Mouse (Mus musculus) granulocyte monocyte progenitor cell, adult 5-6 weeks (primary cell): ENCODE measurements around the gene Runx3. TPM values are rescaled to one million over a fixed set of nuclear protein-coding genes. Genes with fewer than 3 reads are reported as not detected.

Source experiments
- ATAC-seq: replicated peaks from 2 replicates; pipeline ENCODE4 v1.8.0; 2016; ENCODE audit warnings: mild to moderate bottlenecking, moderate TSS enrichment, inconsistent platforms; ENCODE audit not compliant: poor library complexity, severe bottlenecking
- total RNA-seq, 2 experiments: library from RNA; stranded (forward) in 1 of 2; stranded (reverse) in 1 of 2; fragments of 200-712, 200-1000 nt in 1 of 2; fragments of >200 nt in 1 of 2; fragmentation: Nextera tagmentation in 1 of 2; gene quantifications; 2 replicates each; pipeline ENCODE4 v1.2.3; 2014 to 2017

Gene Runx3
- total RNA-seq, 2 experiments from 2014 or later: 7.2 to 45.8 TPM

DNA sequence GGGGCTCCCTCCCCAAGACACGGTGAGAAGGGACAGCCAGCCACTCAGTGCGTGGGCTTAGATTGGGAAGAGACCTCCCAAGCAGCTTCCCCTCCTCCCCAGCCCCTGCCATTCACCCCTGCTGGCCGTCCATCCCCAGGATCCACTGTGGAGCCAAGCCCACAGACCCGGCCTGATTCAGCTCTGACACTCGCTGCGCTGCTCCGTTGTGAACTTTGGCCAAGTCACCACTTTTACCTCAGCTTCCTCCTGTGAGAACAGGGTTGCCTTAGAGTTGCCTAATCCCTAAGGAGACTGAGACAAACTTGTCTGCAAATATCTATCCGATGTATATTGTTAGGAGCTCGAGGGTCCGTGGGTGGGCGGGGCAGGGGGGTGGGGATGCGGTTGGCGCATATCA lies 21.3 kb downstream of the Runx3 start:
- peak; percentile 68 for ATAC-seq

GRCm38 (mm10) chr4:135146734-135147133 lies 26.3 kb downstream of the Runx3 start:
- ATAC-seq: no peak

- ATAC-seq: no peak
Measured at GRCm38 (mm10) chr4:135148660-135149059, 28.2 kb downstream of the Runx3 start.

DNA sequence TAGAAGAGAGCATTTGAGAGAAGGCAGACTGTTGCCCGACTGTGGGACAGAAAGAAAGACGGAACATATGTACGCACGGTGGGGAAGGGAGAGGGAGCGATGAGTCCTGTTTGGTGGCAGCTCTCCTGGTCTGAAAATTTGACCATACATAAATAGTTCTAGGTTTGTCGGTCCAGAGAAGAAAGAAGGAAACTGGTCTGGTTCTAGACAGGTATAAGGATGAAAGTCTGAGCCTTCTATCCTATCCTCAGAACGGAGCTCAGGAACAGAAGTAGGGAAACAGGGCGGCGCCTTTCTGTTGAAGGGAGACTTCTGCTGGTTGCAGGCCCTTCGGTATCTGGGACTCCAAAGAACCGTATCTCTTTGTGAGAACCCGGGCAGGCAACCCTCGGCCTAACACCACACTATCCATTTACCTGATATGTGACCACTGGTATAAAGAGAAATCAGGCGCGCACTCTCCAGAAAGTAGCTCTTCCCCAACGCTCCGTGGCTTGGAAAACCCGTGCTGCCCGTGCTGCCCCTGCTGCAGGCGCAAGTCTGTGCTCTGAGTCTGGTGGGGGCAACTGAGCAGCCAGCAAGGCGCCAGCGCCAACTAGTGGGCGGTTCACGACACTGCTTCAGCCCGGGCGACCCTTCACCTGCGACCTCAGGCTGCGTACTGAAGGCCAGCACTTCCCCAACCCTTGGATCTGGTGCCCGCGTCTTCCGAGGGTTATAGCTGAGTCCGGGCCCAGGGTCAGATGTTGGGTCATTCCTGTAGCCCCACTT lies 29.8 kb downstream of the Runx3 start:
- peak; percentile 65 for ATAC-seq

DNA sequence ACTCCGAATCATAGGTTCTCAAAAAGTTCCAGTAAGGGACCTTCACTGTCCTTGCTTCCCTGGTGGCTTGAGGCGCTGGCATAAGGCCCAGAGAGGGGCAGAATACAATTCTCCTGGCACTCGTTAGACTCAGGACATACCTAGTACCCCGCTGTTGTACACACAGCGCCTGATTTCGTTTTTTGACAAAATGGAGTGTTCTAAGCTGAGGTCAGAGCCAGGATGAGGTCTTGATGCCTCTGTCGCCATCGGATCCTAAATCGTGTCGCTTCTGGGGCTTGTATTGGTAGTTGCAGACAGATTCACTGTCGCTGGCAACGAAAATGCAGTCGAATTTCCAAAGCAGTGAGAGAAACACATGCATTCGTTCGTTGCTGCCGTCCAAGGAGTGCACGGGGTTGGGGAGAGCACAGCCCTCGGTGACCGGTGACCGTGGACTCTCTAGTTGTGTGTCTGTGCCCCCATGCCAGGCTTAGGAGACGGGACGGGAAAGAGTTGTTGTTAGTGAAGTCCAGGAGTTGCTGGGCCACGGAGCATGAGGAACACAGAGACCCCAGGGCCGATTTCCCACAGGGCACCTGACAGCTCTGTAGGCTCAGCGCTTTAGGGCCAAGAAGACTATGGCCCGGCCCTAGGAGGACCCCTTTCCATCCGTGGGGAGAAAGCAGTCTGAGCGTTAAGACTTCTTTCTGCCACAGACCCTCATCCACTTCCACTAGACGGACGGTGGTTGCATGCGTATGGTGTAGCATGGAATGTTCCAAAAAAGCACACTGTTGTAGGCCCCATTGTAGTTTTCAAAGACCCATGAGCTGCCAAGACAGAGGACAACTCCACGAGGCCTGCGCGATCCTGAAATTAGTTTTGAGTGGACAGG lies 30.9 kb downstream of the Runx3 start:
- no peak for ATAC-seq

DNA sequence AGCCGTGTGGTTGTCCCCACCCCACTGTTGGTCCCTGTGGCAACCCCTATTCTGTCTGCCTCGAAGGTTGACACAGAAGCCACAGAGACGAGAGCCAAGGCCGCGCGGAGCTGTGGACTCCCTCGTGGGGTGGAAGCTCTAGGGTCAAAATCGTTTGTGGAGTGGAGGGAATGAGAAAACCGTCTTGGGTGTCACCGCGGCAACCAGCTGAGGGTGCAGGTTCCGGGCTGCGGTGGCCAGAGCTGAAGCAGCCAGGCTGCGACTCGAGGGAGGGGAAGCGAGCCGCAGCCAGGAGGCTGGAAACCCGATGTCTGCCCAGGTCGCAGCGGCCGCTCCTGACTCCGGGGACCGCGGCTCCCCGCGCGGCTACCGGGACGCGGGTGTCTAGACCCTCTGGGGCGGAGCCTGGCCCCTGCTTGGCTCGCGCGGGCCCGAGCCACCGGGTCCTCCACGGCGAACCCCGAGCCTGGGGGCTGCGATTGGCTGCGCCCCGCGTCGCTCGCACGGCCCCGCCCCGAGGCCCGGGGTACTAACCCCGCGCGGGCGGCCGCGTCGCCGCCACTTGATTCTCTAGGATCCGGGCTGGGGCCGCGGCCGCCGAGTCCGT lies 31.6 kb downstream of the Runx3 start:
- ATAC-seq: peak; percentile 61

- peak; percentile 40 for ATAC-seq
Measured at GRCm38 (mm10) chr4:135152834-135153259, 32.4 kb downstream of the Runx3 start.

- peak; percentile 26 for ATAC-seq
Measured at GRCm38 (mm10) chr4:135153260-135154088, 33.0 kb downstream of the Runx3 start.

DNA sequence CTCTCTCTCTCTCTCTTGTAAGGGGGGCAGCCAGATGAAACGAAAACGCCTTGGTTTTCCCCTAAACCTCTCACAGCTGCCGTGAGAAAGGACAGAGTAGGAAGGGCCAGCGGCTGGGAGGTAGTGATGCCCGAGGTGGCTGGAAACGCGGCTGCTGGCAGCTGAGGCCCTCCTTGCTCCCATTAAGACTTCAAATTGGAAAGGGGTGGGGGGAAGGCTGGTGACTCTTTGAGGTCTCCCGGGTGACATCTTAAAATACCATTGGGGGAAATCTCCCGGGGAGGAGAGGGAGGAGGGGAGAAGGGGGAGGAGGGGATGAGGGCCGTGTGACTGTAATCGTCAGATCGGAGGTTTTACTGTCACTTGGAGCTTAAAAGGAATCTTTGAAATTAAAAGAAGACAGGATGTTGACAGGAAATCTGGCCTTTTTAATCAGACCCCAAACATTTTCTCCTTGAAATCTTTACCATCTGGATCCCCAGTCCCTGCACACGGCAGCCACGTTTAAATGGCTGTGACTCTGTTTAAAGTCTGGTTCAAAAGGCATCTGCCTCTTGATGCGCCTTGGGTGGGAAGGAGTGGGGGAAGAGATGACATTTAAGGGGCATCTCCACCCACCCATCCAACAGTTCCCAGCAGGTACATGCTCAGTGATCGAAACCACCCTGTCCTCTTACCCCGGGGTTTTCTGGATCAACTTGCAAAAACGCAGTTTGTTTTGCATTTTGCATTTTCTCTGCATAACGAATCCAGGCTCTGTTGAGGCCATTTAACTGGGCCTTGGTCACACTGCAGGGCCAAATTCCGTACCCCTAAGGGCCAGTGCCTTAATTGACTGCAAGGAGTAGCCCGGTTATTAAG lies 33.9 kb downstream of the Runx3 start:
- ATAC-seq: no peak

DNA sequence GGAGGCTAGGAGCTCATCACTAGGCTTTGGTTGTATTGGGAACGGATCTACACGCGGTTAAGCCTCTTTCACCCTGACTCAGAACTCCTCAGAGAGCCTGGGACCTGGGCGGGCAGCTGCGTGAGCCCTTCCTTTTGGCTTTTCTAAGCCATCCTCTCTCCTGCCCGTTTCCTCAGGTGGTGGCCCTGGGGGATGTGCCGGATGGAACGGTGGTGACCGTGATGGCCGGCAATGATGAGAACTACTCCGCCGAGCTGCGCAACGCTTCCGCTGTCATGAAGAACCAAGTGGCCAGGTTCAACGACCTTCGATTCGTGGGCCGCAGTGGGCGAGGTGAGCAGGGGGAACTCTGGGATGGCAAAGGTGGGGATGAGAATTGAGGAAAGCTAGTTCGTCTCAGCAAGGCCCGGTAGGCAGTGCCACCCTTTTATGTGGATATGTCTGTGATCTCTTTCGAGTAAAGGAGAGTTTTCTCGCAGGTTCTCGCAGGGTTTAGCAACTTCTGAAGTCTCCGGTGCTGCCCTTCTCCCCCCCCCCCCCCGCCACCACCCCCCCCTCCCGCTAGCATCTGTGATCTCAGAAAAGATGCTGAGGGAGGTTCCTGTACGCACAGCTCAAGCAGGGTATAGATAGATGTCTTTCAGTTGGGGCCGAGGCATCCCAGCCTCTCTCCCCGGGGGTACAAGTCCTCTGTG lies 34.8 kb downstream of the Runx3 start:
- ATAC-seq: no peak

DNA sequence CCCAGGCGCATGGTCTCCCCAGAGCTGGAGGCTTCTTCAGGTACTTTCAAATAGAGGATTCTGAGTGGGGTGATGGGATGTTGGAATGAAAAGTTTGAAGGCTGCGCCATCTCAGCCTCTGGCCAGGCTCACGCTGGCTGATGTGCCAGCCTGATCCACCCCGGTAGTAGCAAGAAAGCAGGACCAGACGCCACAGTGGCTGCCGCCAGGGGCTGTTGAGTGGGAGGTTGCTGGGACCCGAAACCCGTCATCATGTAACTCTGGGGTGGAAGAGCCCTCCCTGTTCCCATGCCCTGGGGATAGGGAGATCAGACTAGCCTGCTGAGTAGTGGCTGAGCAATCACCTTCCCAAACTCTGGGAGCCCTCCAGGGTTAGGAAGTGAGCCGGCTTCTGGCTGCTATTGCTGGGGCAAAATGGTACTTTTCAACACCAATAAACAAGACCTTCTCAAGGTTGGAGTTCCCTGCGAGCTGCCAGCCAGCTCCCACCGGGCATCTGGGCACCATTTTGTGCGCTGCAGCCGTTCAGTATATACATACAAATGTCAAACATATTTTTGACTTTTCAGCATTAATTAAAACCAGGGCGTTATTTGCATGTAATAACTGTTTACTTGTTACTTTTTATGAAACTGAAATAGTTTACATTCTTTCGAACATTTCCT lies 35.5 kb downstream of the Runx3 start:
- ATAC-seq: no peak

GRCm38 (mm10) chr4:135156531-135156930 lies 36.1 kb downstream of the Runx3 start:
- ATAC-seq: no peak

DNA sequence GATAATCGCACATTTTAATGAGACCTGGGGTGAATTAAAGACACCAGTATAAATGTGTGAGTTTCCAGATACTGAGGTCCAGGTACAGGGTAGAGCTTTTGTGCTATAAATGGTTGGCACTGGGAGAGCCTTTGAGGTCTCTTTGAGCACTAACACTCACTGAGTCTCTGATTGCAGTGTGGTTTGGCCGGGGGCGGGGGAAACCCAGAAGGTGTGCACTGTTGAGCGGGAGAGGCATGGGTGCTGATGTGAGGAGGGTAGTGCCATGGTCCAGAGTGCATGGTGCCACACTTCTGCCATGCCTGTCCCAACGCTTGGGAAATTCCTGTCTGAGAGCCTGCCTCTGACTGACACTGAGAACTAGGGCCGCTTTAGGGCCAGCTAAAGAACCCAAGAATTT lies 36.9 kb downstream of the Runx3 start:
- no peak for ATAC-seq

GRCm38 (mm10) chr4:135158724-135159409 lies 38.4 kb downstream of the Runx3 start:
- no peak for ATAC-seq

DNA sequence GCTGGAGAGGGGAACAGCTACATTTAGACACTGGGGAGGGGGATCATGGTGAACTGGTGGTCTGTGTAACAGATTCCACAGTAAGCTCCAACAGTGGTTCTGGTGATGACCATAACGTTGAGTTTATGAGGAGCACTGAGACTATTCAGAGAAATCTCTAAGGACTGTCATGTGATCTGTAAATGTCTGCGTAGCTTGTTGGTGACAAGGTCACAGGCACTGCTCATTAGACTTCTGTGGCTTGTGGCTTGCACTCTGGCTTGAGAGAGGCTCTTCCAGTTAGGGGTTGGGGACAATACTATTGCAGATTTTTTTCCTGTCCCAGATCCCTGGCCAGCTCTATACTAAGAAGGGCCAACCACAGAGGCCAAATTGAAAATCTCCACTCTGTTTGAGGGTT lies 39.2 kb downstream of the Runx3 start:
- 0 out of 2 replicates have a peak, but pooled peaks have one; percentile 6 for ATAC-seq

DNA sequence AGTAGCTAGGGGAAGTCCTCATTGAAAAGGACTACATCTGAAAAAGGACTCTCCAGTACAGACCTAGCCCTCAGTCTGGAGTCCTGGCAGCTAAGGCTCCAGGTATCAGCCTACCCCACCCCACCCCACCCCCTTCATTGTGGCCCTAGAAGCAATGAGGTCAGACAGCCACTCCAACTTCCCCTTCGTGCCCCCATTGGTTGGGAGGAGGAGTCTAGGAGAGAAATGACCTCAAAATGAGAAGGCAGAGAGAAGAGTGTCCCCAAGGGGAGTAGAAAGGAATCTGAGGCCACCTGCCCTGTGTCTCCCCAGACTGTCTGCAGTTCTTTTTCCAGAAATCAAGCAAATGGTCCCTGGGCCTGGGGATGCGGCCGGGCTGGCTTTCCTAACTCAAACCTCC lies 39.7 kb downstream of the Runx3 start:
- ATAC-seq: peak; percentile 83

- no peak for ATAC-seq
Measured at GRCm38 (mm10) chr4:135161441-135161840, 41.0 kb downstream of the Runx3 start.
